Mouse (Mus musculus): ENCODE results near the gene Eno1. TPM values are rescaled to one million over a fixed set of nuclear protein-coding genes. Genes with fewer than 3 reads are reported as not detected.

Gene Eno1
- 331 and 370 TPM in 2 replicates for polyA plus RNA-seq (2012; ENCODE audit: insufficient read depth, insufficient read length, missing spikeins)

DNA sequence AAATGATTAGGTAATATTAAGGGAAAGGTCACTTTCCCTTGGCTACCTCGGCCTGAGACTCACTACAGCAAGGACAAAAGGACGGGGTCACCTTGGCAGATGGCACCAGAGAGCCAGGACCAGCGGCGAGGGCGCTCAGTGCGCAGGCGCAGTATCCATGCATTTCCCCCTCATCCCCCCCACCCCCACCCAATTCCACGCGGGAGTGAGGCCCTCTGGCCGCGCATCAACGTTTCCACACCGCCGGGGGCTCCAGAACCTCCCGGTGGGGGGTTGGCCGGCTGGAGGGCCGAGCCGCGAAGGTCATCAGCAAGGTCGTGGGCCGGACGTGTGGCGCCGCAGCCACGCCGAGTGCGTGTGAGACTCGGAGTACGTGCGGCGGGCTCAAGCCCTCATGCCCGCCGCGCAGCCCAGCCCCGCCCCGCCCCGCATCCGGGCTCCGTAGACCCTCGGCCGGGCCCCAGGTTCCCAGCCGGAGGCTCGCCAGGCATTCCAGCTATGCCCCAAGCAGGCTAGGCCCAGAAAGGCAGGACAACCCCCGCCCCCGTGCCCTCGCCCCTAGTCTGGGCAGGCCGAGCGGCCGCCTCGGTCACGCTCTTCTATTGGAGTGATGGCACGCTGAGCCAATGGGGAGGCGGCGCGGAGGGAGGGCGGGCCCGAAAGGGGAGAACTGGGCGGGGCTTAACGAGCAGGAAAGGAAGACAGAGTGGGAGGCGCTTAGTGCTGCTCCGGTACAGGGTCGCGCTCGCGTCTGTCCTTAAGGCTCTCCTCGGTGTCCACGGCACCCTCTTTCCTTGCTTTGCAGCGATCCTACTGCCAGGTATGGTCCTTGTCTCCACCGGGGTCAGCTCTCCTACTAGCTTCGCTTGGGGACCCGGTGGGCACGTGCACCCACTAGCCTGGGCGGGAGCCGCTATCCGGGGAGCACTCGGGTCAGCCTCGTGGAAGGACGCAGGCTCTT, at the start of gene Eno1:
Eno1 (plus strand) TSS at position 201 of the 961 bp plus-strand sequence.
- peak within 1 kb of the TSS; percentile 72 for H3K27ac ChIP-seq (ENCODE audit: insufficient read depth, low read depth, low read length)
- peak; percentile 54; the same call in 1 of the 2 replicates for TF ChIP-seq POLR2A (IDR thresholded peaks at IDR 0.05; ENCODE audit: borderline replicate concordance, low read depth, low read length)
- TF ChIP-seq CTCF (IDR thresholded peaks at IDR 0.05; ENCODE audit: low read depth, low read length): no peak
- H3K4me1 ChIP-seq (ENCODE audit: control insufficient read depth, insufficient read depth, low read length): peaks cover 31% of the 10 kb centered on the region
- H3K4me3 ChIP-seq (ENCODE audit: insufficient read depth, low read length): peak within 1 kb of the TSS; percentile 88

DNA sequence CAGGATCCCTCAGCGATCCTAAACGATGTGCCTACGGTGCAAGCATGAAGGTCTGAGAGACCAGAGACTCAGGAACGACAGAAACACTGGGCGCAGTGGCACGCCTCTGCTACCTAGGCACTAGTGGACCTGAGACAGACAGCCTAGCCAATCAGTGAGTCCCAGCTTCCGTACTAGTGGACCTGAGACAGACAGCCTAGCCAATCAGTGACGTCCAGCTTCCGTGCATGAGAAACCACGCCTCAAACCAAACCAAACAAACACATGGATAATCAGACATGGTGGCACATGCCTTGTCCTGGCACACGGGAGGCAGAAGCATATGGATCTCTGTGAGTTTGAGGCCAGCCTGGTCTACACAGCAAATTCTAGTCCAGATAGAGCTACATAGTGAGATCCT, 48.3 kb upstream of the Eno1 start:
- TF ChIP-seq POLR2A (IDR thresholded peaks at IDR 0.05; ENCODE audit: borderline replicate concordance, low read depth, low read length) (no peak), CTCF (IDR thresholded peaks at IDR 0.05; ENCODE audit: low read depth, low read length) (no peak)
- H3K4me1 ChIP-seq (ENCODE audit: control insufficient read depth, insufficient read depth, low read length): peaks cover 5% of the 10 kb centered on the region; the same call in 1 of the 2 replicates
- H3K4me3 ChIP-seq (ENCODE audit: insufficient read depth, low read length): no peak overlapping the region
- H3K27ac ChIP-seq (ENCODE audit: insufficient read depth, low read depth, low read length): no peak overlapping the region

DNA sequence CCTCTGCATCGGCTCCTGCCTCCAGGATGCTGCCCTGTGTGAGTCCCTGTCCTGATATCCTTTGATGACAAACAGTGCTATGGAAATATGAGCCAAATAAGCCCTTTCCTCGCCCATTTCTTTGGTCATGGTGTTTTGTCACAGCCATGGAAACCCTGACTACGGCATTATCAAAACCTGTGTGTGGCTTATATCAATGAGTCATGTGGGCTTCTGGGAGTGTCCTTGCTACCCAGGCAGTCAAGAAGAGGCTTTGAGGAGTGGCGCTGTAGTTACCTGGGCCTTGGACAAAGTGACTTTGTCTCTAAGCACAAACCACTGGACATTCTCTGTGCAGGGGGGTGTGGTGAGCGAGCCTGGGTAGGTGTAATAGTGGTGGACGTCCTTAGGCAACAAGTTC, 44.3 kb upstream of the Eno1 start:
- H3K27ac ChIP-seq (ENCODE audit: insufficient read depth, low read depth, low read length): no peak overlapping the region
- no peak for TF ChIP-seq CTCF (IDR thresholded peaks at IDR 0.05; ENCODE audit: low read depth, low read length)
- no peak for TF ChIP-seq POLR2A (IDR thresholded peaks at IDR 0.05; ENCODE audit: borderline replicate concordance, low read depth, low read length)

DNA sequence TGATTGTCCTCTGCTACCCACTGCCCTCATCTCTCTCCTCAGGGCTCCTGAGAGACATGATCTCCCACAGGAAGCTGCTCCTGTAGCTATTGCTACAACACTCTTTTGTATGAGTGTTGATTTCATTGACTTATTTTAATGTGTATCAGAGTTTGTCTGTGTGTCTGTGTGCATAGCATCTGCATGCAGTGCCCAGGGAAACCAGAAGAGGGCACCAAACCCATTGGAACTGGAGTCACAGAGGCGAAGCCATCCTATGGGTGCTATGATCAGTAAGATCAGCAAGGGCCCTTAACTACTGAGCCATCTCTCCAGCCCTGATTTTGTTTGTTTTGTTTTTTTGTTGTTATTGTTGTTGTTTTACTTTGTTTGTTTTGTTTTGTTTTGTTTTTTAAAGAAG, 42.6 kb upstream of the Eno1 start:
- Histone ChIP-seq H3K4me1 (ENCODE audit: control insufficient read depth, insufficient read depth, low read length) (peaks cover 5% of the 10 kb centered on the region; the same call in 1 of the 2 replicates), H3K27ac (ENCODE audit: insufficient read depth, low read depth, low read length) (no peak overlapping the region), H3K4me3 (ENCODE audit: insufficient read depth, low read length) (no peak overlapping the region)
- no peak for TF ChIP-seq POLR2A (IDR thresholded peaks at IDR 0.05; ENCODE audit: borderline replicate concordance, low read depth, low read length)
- peak; percentile 75 for TF ChIP-seq CTCF (IDR thresholded peaks at IDR 0.05; ENCODE audit: low read depth, low read length)

More for the DNA sequence above, 44.3 kb upstream of the Eno1 start:
- Histone ChIP-seq H3K4me1 (ENCODE audit: control insufficient read depth, insufficient read depth, low read length) (peaks cover 5% of the 10 kb centered on the region; the same call in 1 of the 2 replicates), H3K4me3 (ENCODE audit: insufficient read depth, low read length) (no peak overlapping the region)

DNA sequence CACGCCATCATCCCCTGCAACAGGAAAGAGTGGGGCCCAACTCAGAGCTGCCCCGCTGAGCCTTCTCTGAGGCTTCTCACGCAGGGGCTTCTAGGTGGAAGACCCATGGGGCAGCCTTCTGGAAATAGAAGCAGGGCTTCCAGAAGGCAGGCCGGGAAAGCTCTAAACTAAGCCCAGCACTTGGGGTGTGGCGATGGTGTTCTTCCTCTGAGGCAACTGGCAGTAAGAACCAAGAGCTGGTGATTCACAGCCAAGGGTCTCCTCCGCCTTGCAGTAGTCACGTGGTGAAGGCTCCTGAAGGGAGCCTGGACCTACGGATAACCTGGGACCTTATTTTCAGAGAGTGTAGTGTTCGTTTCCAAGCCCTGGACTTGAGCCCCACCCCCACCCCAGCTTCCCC, 38.3 kb upstream of the Eno1 start:
- TF ChIP-seq POLR2A (IDR thresholded peaks at IDR 0.05; ENCODE audit: borderline replicate concordance, low read depth, low read length) (no peak), CTCF (IDR thresholded peaks at IDR 0.05; ENCODE audit: low read depth, low read length) (no peak)
- Histone ChIP-seq H3K4me1 (ENCODE audit: control insufficient read depth, insufficient read depth, low read length) (peaks cover 10% of the 10 kb centered on the region), H3K4me3 (ENCODE audit: insufficient read depth, low read length) (no peak overlapping the region), H3K27ac (ENCODE audit: insufficient read depth, low read depth, low read length) (no peak overlapping the region)

DNA sequence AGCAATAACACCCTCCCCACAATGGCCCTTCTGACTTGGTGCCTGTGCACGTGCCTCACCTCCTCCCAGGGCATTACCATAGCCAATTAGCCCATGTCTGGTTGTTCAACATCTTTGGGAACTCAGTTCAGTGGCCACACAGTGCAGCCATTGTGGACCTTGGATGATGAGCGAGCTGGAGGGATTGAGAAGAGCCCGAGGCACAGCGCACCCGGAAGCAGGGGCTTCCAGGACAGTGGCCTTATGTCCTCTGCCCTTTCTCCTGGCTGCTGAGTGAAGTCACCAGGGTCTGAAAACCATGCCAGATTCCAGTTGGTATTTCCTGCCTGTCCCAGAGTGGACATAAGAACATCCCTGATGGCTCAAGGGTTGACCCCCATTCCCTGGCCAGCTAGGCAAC, 35.3 kb upstream of the Eno1 start, which contains the start of gene Car6:
Car6 (minus strand) TSS at position 101 of the 400 bp plus-strand sequence.
- TF ChIP-seq CTCF (IDR thresholded peaks at IDR 0.05; ENCODE audit: low read depth, low read length): no peak
- no peak for TF ChIP-seq POLR2A (IDR thresholded peaks at IDR 0.05; ENCODE audit: borderline replicate concordance, low read depth, low read length)
- Histone ChIP-seq H3K4me3 (ENCODE audit: insufficient read depth, low read length) (no peak within 1 kb of the TSS), H3K4me1 (ENCODE audit: control insufficient read depth, insufficient read depth, low read length) (peaks cover 14% of the 10 kb centered on the region), H3K27ac (ENCODE audit: insufficient read depth, low read depth, low read length) (no peak within 1 kb of the TSS; the same call in 1 of the 2 replicates)

DNA sequence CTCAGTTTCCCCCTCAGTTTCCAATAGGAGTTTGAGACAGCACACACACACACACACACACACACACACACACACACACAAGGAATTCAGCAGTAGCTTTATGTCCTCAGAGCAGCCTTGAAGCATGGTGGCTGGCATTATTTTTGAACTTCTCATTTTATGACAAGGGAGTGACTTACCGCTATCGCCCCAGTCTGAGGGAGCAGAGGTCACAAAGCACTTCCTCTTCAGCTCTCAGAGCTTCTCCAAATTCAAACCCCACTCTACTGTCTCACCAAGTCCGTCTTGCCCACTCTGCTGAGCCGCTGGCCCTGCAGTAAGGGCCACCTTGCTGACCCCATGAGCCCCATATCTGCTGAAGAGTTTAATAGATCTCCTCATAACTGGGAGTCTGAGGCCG, 33.8 kb upstream of the Eno1 start:
- TF ChIP-seq CTCF (IDR thresholded peaks at IDR 0.05; ENCODE audit: low read depth, low read length) (no peak), POLR2A (IDR thresholded peaks at IDR 0.05; ENCODE audit: borderline replicate concordance, low read depth, low read length) (no peak)
- Histone ChIP-seq H3K4me1 (ENCODE audit: control insufficient read depth, insufficient read depth, low read length) (peaks cover 14% of the 10 kb centered on the region), H3K4me3 (ENCODE audit: insufficient read depth, low read length) (no peak overlapping the region), H3K27ac (ENCODE audit: insufficient read depth, low read depth, low read length) (peak overlapping the region; percentile 83)

DNA sequence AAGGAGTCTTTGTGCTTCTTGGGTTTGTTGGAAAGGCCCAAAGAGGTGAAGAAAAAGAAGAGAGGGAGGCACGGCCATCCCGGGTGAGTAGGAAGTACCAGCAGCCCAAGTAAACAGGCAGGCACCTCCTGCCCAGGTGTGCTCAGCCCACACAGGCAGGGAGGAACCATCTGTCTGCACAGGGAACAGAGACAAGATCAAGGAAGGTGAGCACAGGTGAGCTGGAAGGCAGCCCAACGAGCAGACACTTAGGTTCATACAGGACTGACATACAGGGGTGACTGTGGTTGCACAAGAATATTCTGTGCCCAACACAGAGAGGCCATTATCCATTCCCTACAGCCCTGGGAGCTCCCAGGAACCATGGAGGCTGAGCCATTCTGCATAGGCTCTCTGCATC, 31.6 kb upstream of the Eno1 start:
- TF ChIP-seq POLR2A (IDR thresholded peaks at IDR 0.05; ENCODE audit: borderline replicate concordance, low read depth, low read length) (no peak), CTCF (IDR thresholded peaks at IDR 0.05; ENCODE audit: low read depth, low read length) (no peak)

DNA sequence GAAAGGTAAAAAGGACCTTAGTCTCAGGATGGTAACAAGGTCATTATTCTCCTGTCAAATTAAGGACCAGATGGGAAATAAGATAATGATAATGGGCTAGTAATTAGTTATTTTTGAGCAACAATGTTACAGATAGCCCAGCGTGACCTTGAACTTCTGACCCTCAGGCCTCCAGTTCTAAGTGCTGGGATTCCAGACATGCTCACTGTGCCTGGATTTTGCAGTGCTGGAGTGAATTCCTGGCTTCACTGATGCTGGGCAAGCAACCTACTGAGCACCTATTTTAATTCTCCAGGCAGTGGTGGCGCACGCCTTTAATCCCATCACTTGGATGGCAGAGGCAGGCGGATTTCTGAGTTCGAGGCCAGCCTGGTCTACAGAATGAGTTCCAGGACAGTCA, 26.8 kb upstream of the Eno1 start:
- H3K4me3 ChIP-seq (ENCODE audit: insufficient read depth, low read length): no peak overlapping the region
- peaks cover 22% of the 10 kb centered on the region for H3K4me1 ChIP-seq (ENCODE audit: control insufficient read depth, insufficient read depth, low read length)
- no peak overlapping the region for H3K27ac ChIP-seq (ENCODE audit: insufficient read depth, low read depth, low read length)
- no peak for TF ChIP-seq POLR2A (IDR thresholded peaks at IDR 0.05; ENCODE audit: borderline replicate concordance, low read depth, low read length)
- no peak for TF ChIP-seq CTCF (IDR thresholded peaks at IDR 0.05; ENCODE audit: low read depth, low read length)

More for the DNA sequence above, 31.6 kb upstream of the Eno1 start:
- Histone ChIP-seq H3K4me3 (ENCODE audit: insufficient read depth, low read length) (no peak overlapping the region), H3K27ac (ENCODE audit: insufficient read depth, low read depth, low read length) (no peak overlapping the region), H3K4me1 (ENCODE audit: control insufficient read depth, insufficient read depth, low read length) (peaks cover 14% of the 10 kb centered on the region)

DNA sequence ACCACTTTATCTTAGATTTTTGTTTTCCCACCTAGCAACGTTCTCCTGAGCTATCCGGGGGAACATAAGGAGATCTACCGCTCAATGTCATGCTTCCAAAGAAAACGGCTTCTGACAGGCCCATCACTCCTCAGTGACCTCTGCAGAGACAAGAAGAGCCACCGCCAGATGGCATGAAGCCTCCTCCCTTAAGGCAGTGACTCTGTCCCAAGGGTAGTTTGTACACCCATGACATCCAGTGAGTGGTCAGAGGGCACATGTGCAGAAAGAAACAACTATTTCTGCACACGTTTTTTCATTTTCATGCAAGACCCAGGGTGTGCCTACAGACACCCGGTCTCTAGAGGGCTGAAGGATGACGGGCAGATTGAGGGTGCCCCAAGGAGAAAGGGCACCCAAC, 26.2 kb upstream of the Eno1 start:
- Histone ChIP-seq H3K4me1 (ENCODE audit: control insufficient read depth, insufficient read depth, low read length) (peaks cover 22% of the 10 kb centered on the region), H3K27ac (ENCODE audit: insufficient read depth, low read depth, low read length) (no peak overlapping the region), H3K4me3 (ENCODE audit: insufficient read depth, low read length) (no peak overlapping the region)
- no peak for TF ChIP-seq POLR2A (IDR thresholded peaks at IDR 0.05; ENCODE audit: borderline replicate concordance, low read depth, low read length)
- no peak for TF ChIP-seq CTCF (IDR thresholded peaks at IDR 0.05; ENCODE audit: low read depth, low read length)

Measured in bone marrow macrophage, adult 2 months (primary cell).